Mouse (Mus musculus) embryonic facial prominence, embryonic 10.5 days (tissue): Measurements from ENCODE around the gene Spata3. TPM values are rescaled to one million over a fixed set of nuclear protein-coding genes. Genes with fewer than 3 reads are reported as not detected.

ENCODE experiments used
- DNase-seq: peaks from one replicate; pipeline ENCODE4 v3.0.0-alpha.2; 2017; ENCODE audit warnings: low spot score
- H3K27ac ChIP-seq: fragments of 300-500 bp; sonication (generic); replicated peaks from 2 replicates; pipeline ENCODE4 v1.5.1; 2016; ENCODE audit warnings: mild to moderate bottlenecking
- H3K27me3 ChIP-seq: fragments of 300-500 bp; sonication (generic); replicated peaks from 2 replicates; pipeline ENCODE4 v1.6.1; 2016; ENCODE audit warnings: low read depth, mild to moderate bottlenecking; ENCODE audit not compliant: poor library complexity, severe bottlenecking
- H3K36me3 ChIP-seq: fragments of 300-500 bp; sonication (generic); replicated peaks from 2 replicates; pipeline ENCODE4 v1.6.1; 2016; ENCODE audit warnings: mild to moderate bottlenecking, moderate library complexity
- H3K4me1 ChIP-seq: fragments of 300-500 bp; sonication (generic); 2 replicates; pipeline ENCODE4 v1.6.1; 2016
- H3K4me3 ChIP-seq: fragments of 300-500 bp; sonication (generic); 2 replicates; pipeline ENCODE4 v1.5.1; 2016; ENCODE audit warnings: mild to moderate bottlenecking, moderate library complexity
- H3K9me3 ChIP-seq: fragments of 300-500 bp; sonication (generic); 2 replicates; pipeline ENCODE4 v1.6.1; 2016; ENCODE audit warnings: mild to moderate bottlenecking
- WGBS: fragments of 180-500 bp; shearing (Covaris S2); methylation state at CpG from one replicate; pipeline ENCODE4 v1.1.7; 2016; 5-methylcytosine and 5-hydroxymethylcytosine counted together
- polyA plus RNA-seq: library from polyadenylated mRNA; unstranded; fragments of >200 nt; fragmentation: Nextera tagmentation; extraction: Ambion mirVana; gene quantifications from 2 replicates; pipeline ENCODE4 v1.2.1, GENCODE M21; 2016

Gene Spata3
- polyA plus RNA-seq, 1 experiment from 2014 or later: not detected

GRCm38 (mm10) chr1:86062523-86062922 is 45.9 kb downstream of the Spata3 start:
- peaks cover 19% of the 10 kb centered on the region for H3K4me1 ChIP-seq
- 88% methylated on average over 6 of the region's 6 CpGs for WGBS
- H3K9me3 ChIP-seq: peaks cover 4% of the 10 kb centered on the region; the same call in 1 of the 2 replicates
- no peak overlapping the region for H3K27ac ChIP-seq
- H3K36me3 ChIP-seq: peaks cover 15% of the 10 kb centered on the region
- H3K4me3 ChIP-seq: no peak overlapping the region
- no peak for DNase-seq
- H3K27me3 ChIP-seq: no peaks in the 10 kb centered on the region

- peak; percentile 90 for DNase-seq
- WGBS: under 1% methylated on average over 47 of the region's 47 CpGs
- Histone ChIP-seq H3K4me3 (peak within 1 kb of the TSS; percentile 92), H3K9me3 (peaks cover 4% of the 10 kb centered on the region; the same call in 1 of the 2 replicates), H3K4me1 (peaks cover 13% of the 10 kb centered on the region), H3K27ac (peak within 1 kb of the TSS; percentile 96), H3K36me3 (peaks cover 18% of the 10 kb centered on the region), H3K27me3 (no peaks in the 10 kb centered on the region)
Observed at GRCm38 (mm10) chr1:86064271-86064991, 47.8 kb downstream of the Spata3 start, which contains the start of gene Psmd1. Gene Psmd1, plus strand, starts transcription at chr1:86064387.

- H3K4me3 ChIP-seq: no peak overlapping the region
- H3K27ac ChIP-seq: no peak overlapping the region
- no peak for DNase-seq
- peaks cover 95% of the 10 kb centered on the region for H3K36me3 ChIP-seq
- WGBS: 94% methylated on average over 2 of the region's 2 CpGs
- no peaks in the 10 kb centered on the region for H3K27me3 ChIP-seq
- no peaks in the 10 kb centered on the region for H3K9me3 ChIP-seq
- H3K4me1 ChIP-seq: no peaks in the 10 kb centered on the region
Observed at GRCm38 (mm10) chr1:86076565-86076964, 59.9 kb downstream of the Spata3 start.

Other genes with a start within 250 kb of the Spata3 start
- 0.59 and 0.92 TPM in 2 replicates for gene A630001G21Rik, start 238.2 kb upstream of the Spata3 start, polyA plus RNA-seq
- gene Cab39, start 223.4 kb upstream of the Spata3 start, polyA plus RNA-seq: 33.6 and 34.2 TPM in 2 replicates
- gene Itm2c, start 122.5 kb upstream of the Spata3 start, polyA plus RNA-seq: 168 and 177 TPM in 2 replicates
- gene 4933407L21Rik, start 88.3 kb upstream of the Spata3 start, polyA plus RNA-seq: 0.22 TPM in 1 of 2 replicates, not detected in the other
- gene Gpr55, start 55.8 kb upstream of the Spata3 start, polyA plus RNA-seq: not detected in 2 replicates
- 0.21 and 0.33 TPM in 2 replicates for gene 2810459M11Rik, start 29.0 kb downstream of the Spata3 start, polyA plus RNA-seq
- gene Psmd1, start 47.6 kb downstream of the Spata3 start, polyA plus RNA-seq: 228 and 231 TPM in 2 replicates
- gene Htr2b, start 95.2 kb downstream of the Spata3 start, polyA plus RNA-seq: 0.18 and 0.71 TPM in 2 replicates
- 0.44 TPM in 1 of 2 replicates, not detected in the other for gene Gm21972, start 116.8 kb downstream of the Spata3 start, polyA plus RNA-seq
- gene Armc9, start 138.0 kb downstream of the Spata3 start, polyA plus RNA-seq: 35.8 and 37.6 TPM in 2 replicates